Mouse (Mus musculus): ENCODE results near the gene Col27a1. TPM values are rescaled to one million over a fixed set of nuclear protein-coding genes. Genes with fewer than 3 reads are reported as not detected.

The Col27a1 gene
- total RNA-seq, 2 experiments from 2014 or later = 3.3 to 4.0 TPM

DNA sequence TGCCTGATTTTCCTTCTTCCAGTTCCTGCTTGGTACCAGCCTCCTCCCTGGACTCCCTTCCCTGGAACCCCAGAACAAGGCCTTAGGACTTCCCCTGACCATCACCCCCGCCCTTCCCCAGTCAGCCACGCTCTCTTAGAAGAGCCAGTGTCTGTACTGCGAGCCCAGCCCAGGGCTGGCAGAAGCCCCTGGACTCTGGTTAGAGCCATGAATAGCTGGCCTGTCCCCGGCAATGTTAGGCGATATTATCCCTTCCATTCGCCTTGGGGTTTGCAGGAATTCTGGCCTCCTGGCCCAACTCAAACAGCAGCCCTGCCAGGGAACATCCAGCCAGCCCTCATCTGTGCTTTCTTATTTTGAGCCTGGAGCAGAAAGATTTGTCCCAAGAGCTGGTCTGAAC is 39.9 kb downstream of the Col27a1 start:
- DNase-seq (ENCODE audit: low spot score in 2 of 2) = peak in 1 of 2 experiments; percentile 40
- intact Hi-C loops (cut with DNase I) = loop anchor here (5.0 kb wide), 1 partner anchor 39 kb away; no protein-coding TSS in a partner anchor

DNA sequence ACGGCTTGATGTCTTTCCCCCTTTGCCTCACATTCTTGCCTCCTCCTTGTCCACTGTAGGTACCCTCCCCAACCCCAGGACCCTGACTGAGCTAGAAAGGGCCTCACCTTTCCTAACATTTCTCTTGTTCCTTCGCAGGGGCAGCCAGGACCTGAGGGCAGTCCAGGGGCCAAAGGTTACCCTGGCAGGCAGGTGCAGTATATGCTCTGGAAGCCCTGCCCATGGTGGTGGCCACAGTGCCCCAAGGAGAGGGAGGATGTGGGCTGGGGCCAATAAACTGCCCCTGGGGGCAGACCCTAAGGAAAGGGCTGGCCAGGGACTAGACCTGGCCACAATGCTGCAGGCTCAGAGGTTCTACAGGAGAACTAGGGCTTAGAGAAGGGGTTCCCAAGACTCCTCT is 40.3 kb downstream of the Col27a1 start:
- DNase-seq (ENCODE audit: low spot score in 2 of 2) = no peak
- intact Hi-C loops (cut with DNase I) = loop anchor here (5.0 kb wide), 1 partner anchor 38 kb away; no protein-coding TSS in a partner anchor

DNA sequence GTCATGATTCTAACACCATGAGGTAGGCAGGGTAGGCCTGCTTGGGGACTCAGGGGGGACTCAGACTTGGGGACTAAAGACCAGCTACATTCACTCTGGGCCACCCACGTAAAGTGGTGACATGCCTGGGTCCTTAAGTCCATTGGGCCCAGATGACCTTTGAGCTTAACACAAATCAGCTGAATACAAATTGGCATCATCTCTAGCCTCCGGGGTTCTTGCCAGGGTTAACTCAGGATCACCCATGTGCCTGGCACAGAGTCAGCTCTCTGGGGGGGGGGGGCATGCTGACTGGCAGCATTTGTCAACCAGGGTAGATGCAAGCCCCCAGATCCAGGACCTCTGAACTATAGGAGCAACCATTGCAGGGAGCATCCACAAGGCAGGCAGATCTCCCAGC is 42.6 kb downstream of the Col27a1 start:
- no peak for DNase-seq (ENCODE audit: low spot score in 2 of 2)
- intact Hi-C loops (cut with DNase I) = no loop called here

DNA sequence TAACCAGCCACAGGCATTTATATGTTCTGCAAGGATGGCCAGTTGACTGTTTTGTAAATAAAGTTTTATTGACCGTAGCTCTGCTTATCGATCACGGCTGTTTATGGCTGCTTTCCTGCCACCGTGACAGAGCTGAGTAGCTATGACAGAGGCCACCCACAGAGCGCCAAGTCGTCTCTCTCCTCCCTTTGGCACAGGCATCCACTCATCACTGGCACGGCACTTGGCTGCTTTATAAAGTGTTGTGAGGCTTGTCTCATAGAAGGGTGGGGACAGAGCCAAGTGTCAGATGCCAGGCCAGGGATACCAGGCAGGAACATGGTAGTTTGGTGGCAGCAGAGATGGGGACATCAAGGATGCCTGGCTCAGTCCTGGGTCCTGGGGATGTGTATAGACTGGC is 43.5 kb downstream of the Col27a1 start:
- intact Hi-C loops (cut with DNase I) = no loop called here
- DNase-seq (ENCODE audit: low spot score in 2 of 2) = no peak

DNA sequence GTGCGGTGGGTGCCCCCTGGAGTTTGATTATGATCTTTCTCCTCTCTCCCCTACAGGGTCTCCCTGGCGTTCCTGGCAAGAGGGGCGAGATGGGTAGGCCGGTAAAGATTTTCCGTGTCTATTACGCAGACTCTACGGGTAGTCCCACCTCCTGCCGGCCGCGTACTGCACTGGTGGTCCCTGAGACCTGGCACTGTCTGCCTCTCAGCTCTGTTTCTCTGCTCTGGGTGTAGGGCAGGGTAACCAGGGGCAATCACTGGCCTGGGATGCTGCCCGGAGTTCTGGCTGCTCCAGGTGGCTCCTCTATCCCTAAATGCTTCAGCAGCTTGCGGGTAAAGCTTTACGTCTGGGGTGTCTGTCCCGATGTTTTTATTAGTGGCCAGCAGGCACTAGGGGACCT is 44.3 kb downstream of the Col27a1 start:
- intact Hi-C loops (cut with DNase I) = no loop called here
- DNase-seq (ENCODE audit: low spot score in 2 of 2) = no peak

DNA sequence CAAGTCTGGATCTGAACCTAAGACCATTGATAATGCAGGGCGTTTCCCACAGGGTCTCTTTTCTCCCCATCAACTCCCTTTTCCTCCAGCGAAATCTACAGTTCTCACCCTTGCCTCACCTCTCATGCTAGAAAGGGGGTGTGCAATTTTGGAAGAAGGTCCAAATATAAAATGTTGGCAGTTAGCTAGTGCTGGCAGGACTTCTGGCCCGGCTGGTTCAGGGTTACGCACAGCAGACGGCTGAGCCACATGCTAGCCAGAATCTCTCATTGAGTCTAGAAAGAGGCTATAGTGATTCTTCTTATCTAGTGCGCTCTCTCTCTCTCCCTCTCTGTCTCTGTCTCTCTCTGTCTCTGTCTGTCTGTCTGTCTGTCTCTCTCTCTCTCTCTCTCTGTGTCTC is 45.3 kb downstream of the Col27a1 start:
- no peak for DNase-seq (ENCODE audit: low spot score in 2 of 2)
- intact Hi-C loops (cut with DNase I) = no loop called here

DNA sequence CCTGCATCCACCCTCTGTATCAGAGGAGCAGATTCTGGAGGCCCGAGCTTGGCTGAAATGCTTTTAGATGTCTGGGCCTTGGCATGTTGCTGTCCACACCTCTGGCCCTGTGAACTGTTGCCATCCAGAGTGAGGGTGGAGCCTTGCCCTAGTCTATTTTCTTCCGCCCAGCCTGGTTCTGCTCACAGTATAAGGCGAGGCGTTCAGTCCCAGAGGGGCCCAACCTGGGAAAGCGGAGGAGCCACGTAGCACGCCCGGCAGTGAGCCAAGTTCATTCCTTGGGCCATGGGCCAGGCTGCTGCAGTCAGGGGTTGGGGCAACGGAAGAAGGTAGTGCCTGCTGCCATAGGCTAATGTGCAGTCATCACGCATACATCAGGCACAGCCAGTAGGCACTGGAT is 46.7 kb downstream of the Col27a1 start:
- intact Hi-C loops (cut with DNase I) = no loop called here
- no peak for DNase-seq (ENCODE audit: low spot score in 2 of 2)

DNA sequence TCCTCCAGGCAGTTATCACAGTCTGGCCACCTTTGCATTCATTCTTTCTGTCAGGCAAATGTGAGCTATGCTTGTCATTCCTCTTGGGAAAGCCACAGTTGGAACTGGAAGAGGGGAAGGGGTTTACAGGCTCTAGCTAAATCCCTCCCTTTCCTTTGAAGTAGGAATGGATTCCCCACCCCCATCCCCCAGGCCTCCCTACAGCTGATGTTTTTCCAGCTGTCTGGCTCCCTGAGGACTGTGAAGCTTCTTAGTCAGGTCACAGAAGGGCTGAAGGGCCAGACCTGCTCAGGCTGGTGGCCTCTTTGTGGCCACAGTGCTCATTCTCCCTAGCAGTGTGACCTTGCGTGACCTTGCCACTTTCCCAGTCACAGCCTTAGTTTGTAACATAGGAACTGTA is 49.1 kb downstream of the Col27a1 start:
- intact Hi-C loops (cut with DNase I) = no loop called here
- no peak for DNase-seq (ENCODE audit: low spot score in 2 of 2)

DNA sequence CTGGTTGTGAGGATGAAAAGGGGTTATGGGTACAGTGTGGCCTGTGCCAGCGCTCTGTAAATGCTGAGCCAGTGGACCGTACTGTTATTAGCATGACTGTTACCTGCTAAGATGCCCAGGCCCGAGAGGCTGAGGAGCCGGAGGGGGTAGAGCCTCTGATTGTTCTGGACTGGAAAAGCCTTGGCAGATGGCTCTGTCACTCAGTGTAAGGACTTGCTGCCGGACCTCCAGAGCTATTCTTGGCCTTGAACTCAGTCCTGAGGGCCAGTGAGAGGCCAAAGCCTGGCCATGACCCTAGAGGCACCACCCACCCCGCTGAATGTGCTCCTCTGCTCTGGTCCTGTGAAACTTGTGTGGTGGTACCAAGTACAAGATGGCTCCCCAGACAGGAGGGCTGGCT is 52.5 kb downstream of the Col27a1 start:
- no peak for DNase-seq (ENCODE audit: low spot score in 2 of 2)
- intact Hi-C loops (cut with DNase I) = no loop called here

DNA sequence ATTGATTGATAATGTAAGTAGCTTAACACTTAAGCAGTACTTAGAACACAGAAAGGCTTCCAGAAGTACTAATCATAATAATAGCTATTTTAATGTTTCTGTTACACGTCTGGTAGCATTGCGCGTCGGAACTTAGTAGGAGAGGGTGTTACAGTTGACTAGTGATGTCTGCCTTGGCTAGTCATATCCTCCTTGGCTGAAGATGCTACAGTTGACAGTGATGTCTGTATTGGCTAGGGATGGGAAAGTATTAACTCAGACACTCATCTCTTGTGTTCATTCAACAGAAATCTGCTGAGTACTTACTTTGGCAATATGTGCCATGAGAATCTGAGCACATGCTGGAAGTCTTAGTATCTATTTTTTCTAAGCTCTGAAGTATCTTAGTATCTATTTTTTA is 53.3 kb downstream of the Col27a1 start:
- no peak for DNase-seq (ENCODE audit: low spot score in 2 of 2)
- intact Hi-C loops (cut with DNase I) = no loop called here

DNA sequence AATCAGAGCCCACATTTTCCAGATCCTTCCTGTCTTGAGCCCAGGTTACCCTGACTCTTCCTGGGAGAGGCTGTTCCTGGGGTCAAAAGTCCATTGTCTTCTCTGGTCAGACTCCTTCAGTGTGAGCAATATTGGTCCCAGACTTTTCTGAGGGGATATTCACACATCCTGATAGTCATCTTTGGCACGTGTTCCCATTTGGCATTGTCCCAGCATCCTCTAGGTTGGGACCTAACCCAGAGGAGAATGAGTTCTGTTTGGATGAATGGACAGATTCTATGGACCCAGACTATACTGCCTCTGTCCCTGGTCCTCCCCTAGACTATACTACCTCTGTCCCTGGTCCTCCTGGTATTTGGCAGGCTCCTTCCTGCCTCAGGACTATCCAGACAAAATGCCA is 53.8 kb downstream of the Col27a1 start:
- DNase-seq (ENCODE audit: low spot score in 2 of 2) = no peak
- intact Hi-C loops (cut with DNase I) = no loop called here

DNA sequence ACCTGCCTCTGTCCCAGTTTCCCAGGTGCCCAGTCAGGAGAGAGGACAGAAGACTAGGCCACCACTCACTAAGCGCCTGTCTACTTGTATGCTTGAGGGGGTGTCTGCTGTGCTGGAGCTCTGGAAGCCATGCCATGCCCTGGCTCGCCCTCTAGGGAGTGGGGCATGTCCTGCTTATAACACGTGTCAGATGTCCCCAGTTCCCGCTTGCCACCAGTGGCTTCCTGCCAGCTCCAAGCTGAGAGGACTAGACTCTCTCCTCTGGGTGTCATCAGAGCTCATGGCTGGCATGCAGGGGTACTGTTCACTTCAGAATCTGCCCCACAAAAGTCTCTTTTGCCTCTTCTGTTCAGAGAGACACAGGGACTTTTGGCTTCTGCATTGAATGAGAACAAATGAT is 55.0 kb downstream of the Col27a1 start:
- no peak for DNase-seq (ENCODE audit: low spot score in 2 of 2)
- intact Hi-C loops (cut with DNase I) = no loop called here

DNA sequence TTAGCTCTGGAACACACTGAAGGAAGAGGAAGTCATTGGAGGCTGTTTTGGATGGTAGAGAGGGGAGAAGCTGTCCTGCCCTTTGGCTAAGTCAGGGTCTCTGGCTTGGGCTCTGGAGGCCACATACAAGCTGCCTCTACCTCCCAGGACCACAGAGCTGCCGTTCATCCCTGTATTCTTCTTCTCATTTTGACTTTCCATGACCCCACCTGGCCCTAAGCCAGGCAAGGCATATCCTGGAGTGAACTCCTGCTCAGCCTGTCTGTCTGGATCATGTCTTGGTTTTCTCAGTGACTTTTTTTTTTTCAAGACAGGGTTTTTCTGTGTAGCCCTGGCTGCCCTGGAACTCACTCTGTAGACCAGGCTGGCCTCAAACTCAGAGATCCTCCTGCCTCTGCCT is 60.7 kb downstream of the Col27a1 start:
- no peak for DNase-seq (ENCODE audit: low spot score in 2 of 2)
- intact Hi-C loops (cut with DNase I) = no loop called here

DNA sequence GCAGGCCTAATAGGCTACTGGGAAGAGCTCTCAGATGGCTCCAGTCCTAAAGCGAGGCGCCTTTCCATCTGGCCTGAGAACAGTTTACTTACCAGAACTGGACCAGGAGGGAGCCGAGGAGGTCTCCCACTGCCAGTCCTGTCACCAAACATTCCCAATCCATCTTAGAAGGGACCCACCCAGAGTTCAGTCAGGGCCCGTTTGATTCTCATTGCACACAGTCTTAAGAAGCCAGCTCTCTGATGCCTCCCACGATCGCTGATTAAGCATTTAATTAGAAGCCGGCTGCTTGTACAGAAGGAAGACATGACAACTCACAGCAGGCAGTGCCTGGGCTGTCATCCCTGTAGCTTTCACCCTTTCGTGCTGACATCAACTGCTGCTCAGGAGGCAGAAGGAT is 61.4 kb downstream of the Col27a1 start:
- intact Hi-C loops (cut with DNase I) = no loop called here
- DNase-seq (ENCODE audit: low spot score in 2 of 2) = peak in 1 of 2 experiments; percentile 19

DNA sequence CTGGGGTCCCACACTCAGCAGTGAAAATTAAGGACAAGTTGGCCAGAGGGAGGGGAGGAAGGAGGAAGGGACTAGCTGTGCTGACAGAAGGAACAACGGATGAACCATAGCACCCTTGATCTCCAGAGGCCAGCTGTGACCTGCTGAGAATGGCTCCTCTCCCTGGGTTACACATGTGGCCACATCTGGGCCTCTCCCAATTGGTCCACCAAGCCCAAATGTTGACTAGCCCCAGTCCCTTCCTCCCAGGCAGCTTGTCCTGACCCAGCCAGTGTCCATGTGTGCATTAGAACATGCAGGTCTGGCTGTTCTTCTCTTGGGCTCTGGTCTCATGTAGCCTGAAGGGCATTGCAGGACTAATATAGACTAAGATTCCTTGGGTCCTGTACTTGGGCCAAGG is 62.8 kb downstream of the Col27a1 start:
- intact Hi-C loops (cut with DNase I) = no loop called here
- no peak for DNase-seq (ENCODE audit: low spot score in 2 of 2)

DNA sequence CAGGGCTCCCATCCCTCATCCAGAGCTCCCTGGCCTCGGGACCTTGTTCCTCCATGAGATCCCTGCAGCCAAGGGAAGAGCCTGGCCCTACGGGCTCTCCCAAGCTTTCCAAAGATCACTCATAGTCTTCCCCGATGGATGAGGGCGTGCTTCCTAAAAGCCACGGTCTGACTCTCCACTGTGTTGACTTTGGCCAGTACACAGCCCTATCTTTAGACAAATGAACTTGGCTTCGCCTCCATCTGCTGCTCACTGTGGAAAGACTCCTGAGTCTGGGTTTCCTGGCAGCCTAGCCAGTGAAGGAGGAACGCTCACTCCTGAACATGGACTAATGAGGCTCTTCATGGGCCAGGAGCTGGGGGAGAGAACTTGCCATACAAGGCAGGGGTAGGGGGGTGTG is 65.0 kb downstream of the Col27a1 start:
- intact Hi-C loops (cut with DNase I) = no loop called here
- DNase-seq (ENCODE audit: low spot score in 2 of 2) = no peak

DNA sequence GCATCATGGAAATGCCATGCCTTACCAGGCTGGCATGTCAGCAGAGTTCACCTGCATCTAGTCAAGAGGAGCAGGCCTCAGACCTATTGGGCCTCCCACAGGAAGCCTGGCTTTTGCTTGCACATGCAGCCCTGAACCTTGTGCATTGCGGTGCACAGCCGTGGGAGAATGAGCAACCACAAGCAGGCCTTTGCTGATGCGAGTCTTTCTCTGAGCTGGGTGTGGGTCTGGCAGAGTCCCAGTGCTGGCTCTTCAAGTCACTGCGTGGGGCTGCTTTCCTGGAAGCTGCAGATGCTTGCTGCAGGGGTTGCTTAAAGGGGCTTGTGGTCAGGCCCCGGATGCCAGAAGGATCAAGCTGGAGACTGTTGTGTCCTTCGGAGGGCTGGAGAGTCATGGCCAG is 67.9 kb downstream of the Col27a1 start:
- intact Hi-C loops (cut with DNase I) = no loop called here
- DNase-seq (ENCODE audit: low spot score in 2 of 2) = peak in 1 of 2 experiments; percentile 47

DNA sequence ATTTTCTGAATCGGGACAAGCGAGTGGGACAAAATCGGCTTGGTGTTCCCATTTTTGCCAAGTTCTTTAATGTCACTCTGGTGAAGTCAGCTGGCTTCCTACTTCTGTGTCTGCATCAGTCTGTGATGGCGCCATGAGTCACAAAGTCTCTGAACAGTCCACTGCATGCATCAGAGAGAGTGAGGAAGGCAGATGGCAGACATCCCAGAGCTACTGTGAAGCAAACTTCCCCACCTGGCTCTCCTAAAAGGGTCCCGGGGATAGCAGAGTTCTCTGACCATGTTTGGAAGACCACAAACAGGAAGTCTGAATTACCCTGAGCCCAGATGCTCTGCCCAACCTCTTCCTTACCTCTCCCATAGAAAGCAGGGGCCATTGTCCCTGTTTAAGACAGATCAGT is 69.5 kb downstream of the Col27a1 start:
- DNase-seq (ENCODE audit: low spot score in 2 of 2) = peak; percentile 16 to 74

DNA sequence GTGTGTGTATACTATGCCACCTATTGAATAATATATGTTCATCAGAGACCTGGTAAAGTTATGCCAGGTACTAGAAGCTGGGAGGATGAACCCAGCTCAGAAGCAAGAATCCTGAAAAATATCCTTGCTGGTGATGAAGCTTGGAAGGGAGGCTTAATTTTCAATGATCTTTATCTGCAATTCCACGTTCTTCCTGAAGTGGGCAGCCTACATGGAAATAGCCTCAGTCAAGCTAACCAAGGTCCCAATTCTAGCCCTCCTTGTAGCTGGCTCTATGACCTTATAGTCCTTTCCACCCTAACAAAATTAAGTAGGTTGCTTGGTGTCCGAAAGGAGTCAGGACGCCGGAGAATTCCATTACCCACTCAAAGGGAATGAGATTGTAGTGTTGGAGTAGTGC is 72.2 kb downstream of the Col27a1 start:
- no peak for DNase-seq (ENCODE audit: low spot score in 2 of 2)
- intact Hi-C loops (cut with DNase I) = no loop called here

More for the DNA sequence above, 69.5 kb downstream of the Col27a1 start:
- intact Hi-C loops (cut with DNase I) = no loop called here

DNA sequence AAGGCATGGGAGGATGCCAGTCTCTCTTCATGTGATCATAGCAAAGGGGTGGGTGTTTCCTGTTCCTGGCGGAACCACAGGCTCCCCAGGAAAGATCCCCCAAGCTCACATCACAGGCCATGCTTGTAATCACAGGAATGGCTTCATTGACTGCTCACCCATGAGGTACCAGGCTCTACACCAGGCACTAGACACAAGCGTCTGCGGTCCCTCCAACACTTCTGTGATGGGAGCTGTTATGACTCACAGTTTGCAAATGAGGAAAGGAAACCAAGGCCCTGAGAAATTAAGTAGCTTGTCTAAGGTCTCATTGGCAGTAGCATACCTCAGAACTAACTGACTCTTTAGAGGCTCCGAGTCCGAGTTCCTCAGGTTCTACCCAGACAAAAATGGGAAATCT is 74.7 kb downstream of the Col27a1 start:
- no peak for DNase-seq (ENCODE audit: low spot score in 2 of 2)
- intact Hi-C loops (cut with DNase I) = no loop called here

DNA sequence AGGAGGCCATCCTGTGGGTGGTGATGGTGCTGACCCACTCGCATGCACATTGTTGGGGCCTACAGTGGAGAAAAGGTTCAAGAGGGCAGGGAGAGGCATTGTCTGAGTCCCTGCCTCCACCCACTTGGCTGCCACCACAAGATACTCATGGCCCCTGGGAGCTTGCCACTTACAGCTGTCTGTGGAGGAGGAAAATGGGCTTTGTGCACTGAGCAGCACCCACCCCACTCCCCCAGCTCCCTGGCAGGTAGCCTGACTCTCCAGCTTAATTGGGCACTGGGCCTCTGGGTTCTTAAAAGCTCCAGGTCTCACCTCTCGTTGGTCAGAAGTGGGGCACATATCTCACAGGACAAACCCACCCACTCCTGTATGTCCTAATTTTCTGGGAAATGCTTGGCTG is 76.3 kb downstream of the Col27a1 start:
- DNase-seq (ENCODE audit: low spot score in 2 of 2) = peak in 1 of 2 experiments; percentile 45
- intact Hi-C loops (cut with DNase I) = loop anchor here (5.0 kb wide), 2 partner anchors 38 to 73 kb away; no protein-coding TSS in a partner anchor

DNA sequence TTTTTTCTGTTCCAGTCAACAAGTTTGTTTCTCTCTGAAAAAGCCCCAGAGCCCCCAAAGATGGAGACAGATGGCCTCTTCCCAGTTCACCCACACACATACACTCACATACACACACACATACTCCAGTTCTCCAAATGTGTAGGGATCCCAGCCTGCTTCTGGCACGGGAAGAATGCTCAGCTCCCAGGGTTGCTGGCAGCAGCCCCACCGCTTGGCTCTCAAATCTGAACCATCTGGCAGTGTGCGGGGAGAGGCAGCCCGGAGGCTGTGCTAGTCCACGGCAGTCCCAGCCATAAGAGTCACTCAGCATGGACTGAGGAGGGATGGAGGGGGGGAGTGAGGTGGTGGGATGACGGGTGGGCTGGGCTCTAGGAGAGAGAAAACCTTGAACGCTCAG is 77.3 kb downstream of the Col27a1 start:
- intact Hi-C loops (cut with DNase I) = loop anchor here (1.0 to 5.0 kb wide), 3 partner anchors 39 to 74 kb away; no protein-coding TSS in a partner anchor
- DNase-seq (ENCODE audit: low spot score in 2 of 2) = peak; percentile 87 to 98

Measured in left cerebral cortex, postnatal 25 days (tissue).